In genomic region chr19:42316525-42316924, GRCm38 (mm10) we compare ENCODE assay signal across 7 mouse cellular contexts.
DNase-seq lines count a peak whose midpoint lies in the region.

No protein-coding gene starts in this region.

- intact Hi-C loops in gastrocnemius, postnatal 36 days (cut with DNase I) = loop anchor here (2.0 to 10.0 kb wide), 2 partner anchors 112 to 338 kb away; no protein-coding TSS in a partner anchor

- peak; percentile 56 for DNase-seq in kidney, postnatal 10 days
- no peak for DNase-seq in kidney, adult 18-20 months
- DNase-seq in cerebellum, postnatal 36 days = peak; percentile 29
- peak; percentile 17 to 26 for DNase-seq in gastrocnemius, postnatal 36 days
- DNase-seq in lung, postnatal 4 days = peak; percentile 11 to 55
- no peak for DNase-seq in MN1 (ENCODE audit: low spot score)
- DNase-seq in spleen, adult 18-20 months = no peak

Comparison
In these comparisons a context has a peak if more than half of its experiments do, and no peak if none do; other contexts are left out.
1. DNase-seq: peak in kidney, postnatal 10 days (single experiment), cerebellum, postnatal 36 days (2 of 2), gastrocnemius, postnatal 36 days (2 of 2) and lung, postnatal 4 days (2 of 2); none in kidney, adult 18-20 months (single experiment), MN1 (single experiment) and spleen, adult 18-20 months (0 of 2).